Mouse (Mus musculus) embryonic fibroblast, embryonic 13.5 days (primary cell): Measurements from ENCODE around the gene Fgf5.

Source experiments
- CTCF ChIP-seq: IDR thresholded peaks from 2 replicates; pipeline ENCODE4 v1.5.1; 2011; ENCODE audit warnings: mild to moderate bottlenecking, control low read depth, low read length, moderate library complexity, borderline replicate concordance; ENCODE audit not compliant: insufficient read depth
- POLR2A ChIP-seq: IDR thresholded peaks from 2 replicates; pipeline ENCODE4 v1.6.1; 2011; ENCODE audit warnings: low read depth, mild to moderate bottlenecking, control low read depth, low read length, moderate library complexity

- TF ChIP-seq POLR2A (no peak), CTCF (no peak)
Measured at GRCm38 (mm10) chr5:98247516-98247915, 6.5 kb upstream of the Fgf5 start.
